Mouse (Mus musculus): Measurements from ENCODE around the gene Tmub2. TPM values are rescaled to one million over a fixed set of nuclear protein-coding genes. Genes with fewer than 3 reads are reported as not detected.
A peak's percentile ranks its signal among the peaks of the same experiment; 100 is the strongest.

Tmub2 gene
- polyA plus RNA-seq, 1 experiment from 2014 or later = 65.2 TPM

DNA sequence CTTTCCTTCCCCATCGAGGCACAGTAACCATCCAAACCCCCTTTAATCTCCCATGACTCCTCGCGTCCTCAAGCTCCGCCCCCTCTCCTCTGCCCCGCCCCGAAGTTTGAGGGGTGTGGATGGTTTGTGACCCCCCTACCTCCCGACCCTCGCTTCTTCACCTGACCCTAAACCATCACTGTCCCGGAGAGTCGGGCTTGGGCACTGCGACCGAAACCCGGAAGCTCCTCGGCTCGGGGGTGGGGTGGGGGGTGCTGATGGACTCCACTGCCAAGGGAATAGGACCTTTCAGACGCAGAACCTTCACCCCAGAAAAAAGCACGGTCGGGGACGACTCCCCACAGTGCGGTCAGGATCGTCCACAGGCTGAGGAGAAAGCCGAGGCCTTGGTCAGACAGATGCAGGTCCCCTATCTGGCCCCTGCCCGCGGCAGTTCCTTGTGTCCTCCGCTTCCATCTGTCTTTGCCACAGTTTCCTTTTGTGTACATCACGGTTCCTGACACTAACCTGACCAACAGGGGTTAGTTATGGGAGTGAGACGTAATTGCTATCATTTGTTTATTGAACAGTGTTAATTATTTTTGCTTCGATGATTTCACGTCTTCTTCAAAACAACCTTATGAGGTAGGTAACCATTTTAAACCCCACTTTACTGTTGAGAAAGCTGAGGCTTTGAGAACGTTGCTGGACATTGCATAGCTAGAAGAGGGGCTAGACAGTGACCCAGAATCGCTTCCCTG is 534 bp downstream of the Tmub2 start:
- peak overlapping the region; percentile 80 for H3K4me2 ChIP-seq (replicated peaks; ENCODE audit: low read depth, low read length)
- ATAC-seq (ENCODE audit: low FRiP score) = peak; percentile 82
- no peak for DNase-seq (ENCODE audit: low spot score)

DNA sequence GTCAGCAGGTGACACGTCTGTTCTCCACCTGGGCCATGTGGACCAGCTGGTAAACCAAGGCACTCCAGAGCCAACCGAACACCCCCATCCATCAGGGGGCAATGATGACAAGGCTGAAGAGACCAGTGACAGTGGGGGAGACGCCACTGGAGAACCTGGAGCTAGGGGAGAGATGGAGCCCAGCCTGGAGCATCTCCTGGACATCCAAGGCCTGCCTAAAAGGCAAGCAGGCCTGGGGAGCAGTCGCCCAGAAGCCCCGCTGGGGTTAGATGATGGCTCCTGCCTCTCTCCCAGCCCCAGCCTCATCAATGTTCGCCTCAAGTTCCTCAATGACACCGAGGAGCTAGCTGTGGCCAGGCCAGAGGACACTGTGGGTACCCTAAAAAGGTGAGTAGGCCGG is 2.8 kb downstream of the Tmub2 start:
- Histone ChIP-seq H3K4me3 (ENCODE audit: low read depth, low read length) (no peak overlapping the region), H3K36me3 (ENCODE audit: control insufficient read depth, insufficient read depth, low read length) (peaks cover 14% of the 10 kb centered on the region), H3K9ac (ENCODE audit: low read depth, low read length) (no peak overlapping the region), H3K27ac (ENCODE audit: low read depth, low read length) (no peak overlapping the region), H3K27me3 (ENCODE audit: control insufficient read depth, insufficient read depth, low read length) (no peaks in the 10 kb centered on the region), H3K9me3 (ENCODE audit: control insufficient read depth, low read length) (no peaks in the 10 kb centered on the region), H3K4me2 (replicated peaks; ENCODE audit: low read depth, low read length) (no peak overlapping the region), H3K4me1 (replicated peaks; ENCODE audit: control insufficient read depth, insufficient read depth, low read length) (peaks cover 3% of the 10 kb centered on the region)
- 89% methylated on average over 8 of the region's 8 CpGs for WGBS
- DNase-seq (ENCODE audit: low spot score) = no peak
- ATAC-seq (ENCODE audit: low FRiP score) = no peak

More for the DNA sequence above, 534 bp downstream of the Tmub2 start:
- no peaks in the 10 kb centered on the region for H3K27me3 ChIP-seq (ENCODE audit: control insufficient read depth, insufficient read depth, low read length)
- peak overlapping the region; percentile 73 for H3K4me3 ChIP-seq (ENCODE audit: low read depth, low read length)
- WGBS = 6% methylated on average over 31 of the region's 31 CpGs
- H3K9me3 ChIP-seq (ENCODE audit: control insufficient read depth, low read length) = no peaks in the 10 kb centered on the region
- no peaks in the 10 kb centered on the region; the same call in 1 of the 2 replicates for H3K36me3 ChIP-seq (ENCODE audit: control insufficient read depth, insufficient read depth, low read length)
- H3K27ac ChIP-seq (ENCODE audit: low read depth, low read length) = peak overlapping the region; percentile 69
- peaks cover 3% of the 10 kb centered on the region for H3K4me1 ChIP-seq (replicated peaks; ENCODE audit: control insufficient read depth, insufficient read depth, low read length)
- H3K9ac ChIP-seq (ENCODE audit: low read depth, low read length) = peak overlapping the region; percentile 81

DNA sequence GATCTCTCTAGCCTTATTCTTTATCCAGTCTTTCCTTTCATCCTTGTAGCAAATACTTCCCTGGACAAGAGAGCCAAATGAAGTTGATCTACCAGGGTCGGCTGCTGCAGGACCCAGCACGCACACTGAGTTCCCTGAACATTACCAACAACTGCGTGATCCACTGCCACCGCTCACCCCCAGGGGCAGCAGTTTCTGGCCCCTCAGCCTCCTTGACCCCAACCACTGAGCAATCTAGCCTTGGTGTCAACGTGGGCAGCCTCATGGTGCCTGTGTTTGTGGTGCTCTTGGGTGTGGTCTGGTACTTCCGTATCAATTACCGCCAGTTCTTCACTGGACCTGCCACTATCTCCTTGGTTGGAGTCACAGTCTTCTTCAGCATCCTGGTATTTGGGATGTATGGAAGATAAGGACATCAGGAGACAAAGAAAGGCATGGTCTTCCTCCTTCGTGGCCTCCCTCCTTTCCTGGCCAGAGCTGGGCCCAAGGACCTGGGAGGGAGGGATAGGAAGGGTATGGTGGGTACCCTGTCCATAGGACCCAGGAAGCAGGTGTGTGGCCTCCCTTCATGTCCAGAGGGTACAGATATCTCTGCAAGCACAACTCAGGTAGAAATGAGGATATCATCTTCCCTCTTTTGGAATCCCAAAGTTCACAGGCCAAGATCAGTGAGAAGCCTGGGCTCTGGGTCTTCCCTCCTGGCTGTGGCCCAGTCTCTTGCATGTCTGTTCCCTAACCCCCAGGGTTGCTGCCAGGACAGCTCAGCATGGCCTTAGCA is 3.5 kb downstream of the Tmub2 start:
- H3K4me3 ChIP-seq (ENCODE audit: low read depth, low read length) = no peak overlapping the region
- peaks cover 14% of the 10 kb centered on the region for H3K36me3 ChIP-seq (ENCODE audit: control insufficient read depth, insufficient read depth, low read length)
- no peak overlapping the region for H3K27ac ChIP-seq (ENCODE audit: low read depth, low read length)
- no peak for ATAC-seq (ENCODE audit: low FRiP score)
- H3K4me2 ChIP-seq (replicated peaks; ENCODE audit: low read depth, low read length) = no peak overlapping the region
- H3K27me3 ChIP-seq (ENCODE audit: control insufficient read depth, insufficient read depth, low read length) = no peaks in the 10 kb centered on the region
- no peaks in the 10 kb centered on the region for H3K9me3 ChIP-seq (ENCODE audit: control insufficient read depth, low read length)
- no peak for DNase-seq (ENCODE audit: low spot score)
- peaks cover 3% of the 10 kb centered on the region for H3K4me1 ChIP-seq (replicated peaks; ENCODE audit: control insufficient read depth, insufficient read depth, low read length)
- WGBS = 90% methylated on average over 8 of the region's 8 CpGs
- no peak overlapping the region for H3K9ac ChIP-seq (ENCODE audit: low read depth, low read length)

DNA sequence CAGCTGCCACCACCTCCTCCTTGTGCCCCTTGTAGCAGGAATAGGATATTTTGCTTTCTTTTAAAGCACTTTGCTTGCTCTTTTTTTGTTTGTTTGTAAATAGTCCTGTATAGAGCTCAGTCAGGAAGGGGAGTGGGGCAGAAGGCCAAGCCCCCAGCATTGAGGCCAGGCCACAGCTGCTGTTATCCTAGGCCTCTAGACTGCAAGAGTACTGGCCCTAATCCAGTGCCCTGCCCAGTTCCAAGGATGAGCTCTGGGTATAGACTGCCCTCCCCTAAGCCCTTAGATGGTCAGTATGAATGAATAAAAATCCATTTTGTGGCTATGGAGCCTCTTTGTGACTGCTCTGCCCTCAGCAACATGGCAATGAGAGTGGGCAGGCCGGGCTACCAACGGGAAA is 4.2 kb downstream of the Tmub2 start:
- H3K4me1 ChIP-seq (replicated peaks; ENCODE audit: control insufficient read depth, insufficient read depth, low read length) = peaks cover 3% of the 10 kb centered on the region
- no peak overlapping the region for H3K4me3 ChIP-seq (ENCODE audit: low read depth, low read length)
- H3K36me3 ChIP-seq (ENCODE audit: control insufficient read depth, insufficient read depth, low read length) = peaks cover 14% of the 10 kb centered on the region
- WGBS = 78% methylated on average over 2 of the region's 2 CpGs
- no peak for ATAC-seq (ENCODE audit: low FRiP score)
- H3K4me2 ChIP-seq (replicated peaks; ENCODE audit: low read depth, low read length) = no peak overlapping the region
- H3K9ac ChIP-seq (ENCODE audit: low read depth, low read length) = no peak overlapping the region
- H3K27ac ChIP-seq (ENCODE audit: low read depth, low read length) = no peak overlapping the region
- no peaks in the 10 kb centered on the region for H3K9me3 ChIP-seq (ENCODE audit: control insufficient read depth, low read length)
- no peak for DNase-seq (ENCODE audit: low spot score)
- no peaks in the 10 kb centered on the region for H3K27me3 ChIP-seq (ENCODE audit: control insufficient read depth, insufficient read depth, low read length)

DNA sequence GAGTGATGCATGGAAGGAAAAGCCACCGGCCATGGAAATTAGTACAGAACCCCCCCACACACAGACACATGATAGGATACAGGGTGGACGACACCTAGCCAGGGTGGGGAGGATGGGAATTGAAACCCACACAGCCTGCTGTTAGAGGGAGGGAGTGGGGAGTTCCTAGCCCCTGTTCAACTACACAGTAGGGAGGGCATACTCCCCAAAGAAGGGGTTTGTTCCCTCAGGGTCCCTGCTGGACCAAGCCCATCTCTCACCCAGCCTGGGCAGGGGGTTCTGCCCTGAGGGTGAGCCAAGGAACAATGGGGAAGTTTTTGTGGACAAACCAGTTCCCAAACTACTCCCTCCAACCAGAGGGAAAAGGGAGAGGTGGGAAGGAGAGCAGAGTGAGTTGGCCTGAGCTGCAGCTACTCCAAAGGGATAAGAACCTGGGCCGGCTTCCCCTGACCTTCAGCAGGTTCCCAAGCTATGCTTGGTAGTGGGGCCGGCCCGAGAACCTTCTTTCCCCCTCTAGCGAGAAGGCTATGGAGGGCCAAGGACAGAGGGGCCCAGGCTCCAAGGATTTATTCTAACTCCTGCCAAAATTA is 4.9 kb downstream of the Tmub2 start:
- DNase-seq (ENCODE audit: low spot score) = no peak
- Histone ChIP-seq H3K27ac (ENCODE audit: low read depth, low read length) (no peak overlapping the region; the same call in 1 of the 2 replicates), H3K4me3 (ENCODE audit: low read depth, low read length) (no peak overlapping the region), H3K4me1 (replicated peaks; ENCODE audit: control insufficient read depth, insufficient read depth, low read length) (peaks cover 4% of the 10 kb centered on the region), H3K9ac (ENCODE audit: low read depth, low read length) (no peak overlapping the region), H3K36me3 (ENCODE audit: control insufficient read depth, insufficient read depth, low read length) (peaks cover 14% of the 10 kb centered on the region), H3K27me3 (ENCODE audit: control insufficient read depth, insufficient read depth, low read length) (no peaks in the 10 kb centered on the region), H3K9me3 (ENCODE audit: control insufficient read depth, low read length) (no peaks in the 10 kb centered on the region), H3K4me2 (replicated peaks; ENCODE audit: low read depth, low read length) (no peak overlapping the region)
- no peak for ATAC-seq (ENCODE audit: low FRiP score)
- WGBS = 56% methylated on average over 6 of the region's 6 CpGs

DNA sequence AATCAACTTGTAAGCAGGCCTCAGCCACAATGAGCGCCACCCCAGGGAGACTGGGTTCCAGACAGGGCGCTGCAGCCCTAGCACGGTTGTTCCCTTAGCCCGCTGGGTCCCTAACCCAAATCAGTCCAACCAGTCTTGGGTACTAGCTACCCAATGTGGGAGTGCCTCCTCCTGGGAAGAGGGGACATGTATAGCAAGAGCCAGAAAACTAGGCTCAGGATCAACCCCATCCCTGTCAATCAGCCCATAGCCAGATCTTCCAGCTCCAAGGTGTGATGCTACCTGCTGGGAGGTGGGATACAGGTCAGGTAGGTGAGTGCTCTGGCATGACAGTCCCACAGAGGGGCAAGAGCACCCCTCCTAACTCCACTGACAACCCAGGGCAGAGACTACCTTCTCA is 5.4 kb downstream of the Tmub2 start:
- 84% methylated on average over 4 of the region's 4 CpGs for WGBS
- no peaks in the 10 kb centered on the region for H3K9me3 ChIP-seq (ENCODE audit: control insufficient read depth, low read length)
- ATAC-seq (ENCODE audit: low FRiP score) (no peak), DNase-seq (ENCODE audit: low spot score) (no peak)
- no peak overlapping the region for H3K4me3 ChIP-seq (ENCODE audit: low read depth, low read length)
- peaks cover 9% of the 10 kb centered on the region for H3K4me1 ChIP-seq (replicated peaks; ENCODE audit: control insufficient read depth, insufficient read depth, low read length)
- no peak overlapping the region for H3K9ac ChIP-seq (ENCODE audit: low read depth, low read length)
- H3K4me2 ChIP-seq (replicated peaks; ENCODE audit: low read depth, low read length) = no peak overlapping the region
- peaks cover 14% of the 10 kb centered on the region for H3K36me3 ChIP-seq (ENCODE audit: control insufficient read depth, insufficient read depth, low read length)
- no peaks in the 10 kb centered on the region for H3K27me3 ChIP-seq (ENCODE audit: control insufficient read depth, insufficient read depth, low read length)
- H3K27ac ChIP-seq (ENCODE audit: low read depth, low read length) = no peak overlapping the region

DNA sequence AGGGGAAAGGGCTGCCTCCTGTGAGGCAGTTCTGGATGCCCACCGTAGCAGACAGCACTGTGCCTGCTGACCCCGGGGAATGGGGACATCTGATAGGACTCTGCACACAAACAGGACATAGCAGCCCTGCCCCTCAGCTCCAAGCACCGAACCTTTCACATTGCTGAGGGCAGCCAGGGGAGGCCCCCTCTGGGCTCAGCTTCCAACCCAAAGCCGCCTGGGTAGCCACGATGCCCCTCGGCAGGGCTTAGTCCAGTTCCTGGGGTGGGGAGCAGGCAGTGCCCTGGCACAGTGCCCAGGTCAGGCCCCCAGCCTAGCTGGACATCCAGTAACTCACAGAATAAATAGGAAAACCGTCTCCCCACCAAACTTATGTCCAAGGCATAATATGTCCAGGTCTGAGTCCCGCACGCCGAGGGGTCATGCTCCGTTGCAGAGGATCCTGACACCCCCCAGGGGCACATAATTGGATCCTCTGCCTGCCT is 6.4 kb downstream of the Tmub2 start:
- H3K4me1 ChIP-seq (replicated peaks; ENCODE audit: control insufficient read depth, insufficient read depth, low read length) = peaks cover 8% of the 10 kb centered on the region
- no peaks in the 10 kb centered on the region for H3K27me3 ChIP-seq (ENCODE audit: control insufficient read depth, insufficient read depth, low read length)
- H3K4me3 ChIP-seq (ENCODE audit: low read depth, low read length) = no peak overlapping the region
- no peak overlapping the region for H3K27ac ChIP-seq (ENCODE audit: low read depth, low read length)
- no peak for ATAC-seq (ENCODE audit: low FRiP score)
- peaks cover 14% of the 10 kb centered on the region for H3K36me3 ChIP-seq (ENCODE audit: control insufficient read depth, insufficient read depth, low read length)
- no peak overlapping the region for H3K4me2 ChIP-seq (replicated peaks; ENCODE audit: low read depth, low read length)
- whole genome bisulfite sequencing = 87% methylated on average over 11 of the region's 11 CpGs
- no peak for DNase-seq (ENCODE audit: low spot score)
- H3K9ac ChIP-seq (ENCODE audit: low read depth, low read length) = no peak overlapping the region
- no peaks in the 10 kb centered on the region for H3K9me3 ChIP-seq (ENCODE audit: control insufficient read depth, low read length)

DNA sequence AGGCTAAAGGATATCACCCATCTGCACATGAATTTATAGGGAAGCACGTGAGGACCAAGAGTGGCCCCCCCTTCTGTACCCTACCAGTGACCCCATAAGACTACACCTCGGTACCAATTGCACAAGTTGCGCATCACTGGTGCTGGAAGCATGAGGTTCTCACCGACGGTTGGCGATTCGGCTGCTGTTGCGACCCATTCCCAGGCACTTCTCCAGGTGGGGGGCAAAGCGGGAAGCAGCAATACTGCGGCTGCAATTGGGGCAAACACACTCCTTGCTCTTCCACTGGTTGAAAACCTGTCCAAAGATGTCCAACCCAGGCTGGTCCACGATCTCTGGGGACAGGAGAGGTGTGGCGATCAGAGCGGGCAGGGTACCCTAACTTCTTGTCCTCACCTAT is 9.2 kb downstream of the Tmub2 start:
- 94% methylated on average over 13 of the region's 13 CpGs for WGBS
- H3K27me3 ChIP-seq (ENCODE audit: control insufficient read depth, insufficient read depth, low read length) = no peaks in the 10 kb centered on the region
- H3K4me3 ChIP-seq (ENCODE audit: low read depth, low read length) = no peak overlapping the region
- peaks cover 8% of the 10 kb centered on the region for H3K4me1 ChIP-seq (replicated peaks; ENCODE audit: control insufficient read depth, insufficient read depth, low read length)
- H3K27ac ChIP-seq (ENCODE audit: low read depth, low read length) = no peak overlapping the region
- H3K9me3 ChIP-seq (ENCODE audit: control insufficient read depth, low read length) = no peaks in the 10 kb centered on the region
- DNase-seq (ENCODE audit: low spot score) (no peak), ATAC-seq (ENCODE audit: low FRiP score) (no peak)
- H3K36me3 ChIP-seq (ENCODE audit: control insufficient read depth, insufficient read depth, low read length) = peaks cover 14% of the 10 kb centered on the region
- H3K9ac ChIP-seq (ENCODE audit: low read depth, low read length) = no peak overlapping the region
- no peak overlapping the region for H3K4me2 ChIP-seq (replicated peaks; ENCODE audit: low read depth, low read length)
